Mouse (Mus musculus) neural tube, embryonic 13.5 days (tissue): Measurements from ENCODE around the gene Akr1b10. TPM values are rescaled to one million over a fixed set of nuclear protein-coding genes. Genes with fewer than 3 reads are reported as not detected.
"Not testable (repeated sequence)": the region's sequence is repeated elsewhere in the genome, so short reads cannot be mapped to it uniquely, and the experiment has no call there.

Experiments used
- ATAC-seq: fragments of 200-750 bp; cut with Nextera tagmentation; 2 replicates; pipeline ENCODE4 v1.8.0; 2017; ENCODE audit warnings: low read depth, mild to moderate bottlenecking, moderate TSS enrichment, moderate library complexity
- H3K27ac ChIP-seq: fragments of 300-500 bp; sonication (generic); replicated peaks from 2 replicates; pipeline ENCODE4 v1.5.1; 2015; ENCODE audit warnings: moderate library complexity, mild to moderate bottlenecking, inconsistent platforms
- H3K27me3 ChIP-seq: fragments of 300-500 bp; sonication (generic); 2 replicates; pipeline ENCODE4 v1.6.1; 2015; ENCODE audit warnings: mild to moderate bottlenecking, inconsistent platforms
- H3K36me3 ChIP-seq: fragments of 300-500 bp; sonication (generic); 2 replicates; pipeline ENCODE4 v1.6.1; 2015; ENCODE audit warnings: mild to moderate bottlenecking, inconsistent platforms
- H3K4me1 ChIP-seq: fragments of 300-500 bp; sonication (generic); replicated peaks from 2 replicates; pipeline ENCODE4 v1.6.1; 2015; ENCODE audit warnings: inconsistent platforms
- H3K4me2 ChIP-seq: fragments of 300-500 bp; sonication (generic); 2 replicates; pipeline ENCODE4 v1.6.1; 2015; ENCODE audit warnings: inconsistent platforms, mild to moderate bottlenecking, moderate library complexity
- H3K4me3 ChIP-seq: fragments of 300-500 bp; sonication (generic); 2 replicates; pipeline ENCODE4 v1.5.1; 2015; ENCODE audit warnings: mild to moderate bottlenecking, inconsistent platforms
- H3K9ac ChIP-seq: fragments of 300-500 bp; sonication (generic); 2 replicates; pipeline ENCODE4 v1.6.1; 2015; ENCODE audit warnings: moderate library complexity, mild to moderate bottlenecking, inconsistent platforms
- H3K9me3 ChIP-seq: fragments of 300-500 bp; sonication (generic); 2 replicates; pipeline ENCODE4 v1.6.1; 2016; ENCODE audit warnings: inconsistent platforms
- WGBS: fragments of 180-500 bp; shearing (Covaris S2); methylation state at CpG from one replicate; pipeline ENCODE4 v1.1.7; 2015; 5-methylcytosine and 5-hydroxymethylcytosine counted together
- polyA plus RNA-seq: library from polyadenylated mRNA; unstranded; fragments of >200 nt; fragmentation: Nextera tagmentation; extraction: Ambion mirVana; gene quantifications from 2 replicates; pipeline ENCODE4 v1.2.1, GENCODE M21; 2015

The Akr1b10 gene
- polyA plus RNA-seq: 9.1 and 10.9 TPM in 2 replicates

GRCm38 (mm10) chr6:34384110-34384661 lies at the start of gene Akr1b10:
Akr1b10 (plus strand) TSS chr6:34384218.
- H3K27me3 ChIP-seq: no peaks in the 10 kb centered on the region
- no peaks in the 10 kb centered on the region for H3K9me3 ChIP-seq
- ATAC-seq: peak; percentile 67; the same call in 1 of the 2 replicates
- H3K4me2 ChIP-seq: peak within 1 kb of the TSS; percentile 64
- WGBS: 4% methylated on average over 17 of the region's 17 CpGs
- H3K36me3 ChIP-seq: no peaks in the 10 kb centered on the region
- peaks cover 15% of the 10 kb centered on the region for H3K4me1 ChIP-seq
- H3K27ac ChIP-seq: no peak within 1 kb of the TSS
- H3K9ac ChIP-seq: peak within 1 kb of the TSS; percentile 64
- H3K4me3 ChIP-seq: peak within 1 kb of the TSS; percentile 43

GRCm38 (mm10) chr6:34334673-34335072 lies 49.3 kb upstream of the Akr1b10 start:
- no peak for ATAC-seq
- Histone ChIP-seq H3K27me3 (no peaks in the 10 kb centered on the region), H3K4me3 (no peak overlapping the region), H3K4me2 (no peak overlapping the region), H3K36me3 (no peaks in the 10 kb centered on the region), H3K9ac (no peak overlapping the region), H3K9me3 (no peaks in the 10 kb centered on the region), H3K27ac (no peak overlapping the region), H3K4me1 (no peaks in the 10 kb centered on the region)
- 88% methylated on average over 5 of the region's 5 CpGs for WGBS

GRCm38 (mm10) chr6:34337799-34338198 lies 46.2 kb upstream of the Akr1b10 start:
- no peak for ATAC-seq
- no peak overlapping the region for H3K9ac ChIP-seq
- no peaks in the 10 kb centered on the region for H3K9me3 ChIP-seq
- H3K36me3 ChIP-seq: no peaks in the 10 kb centered on the region
- no peak overlapping the region for H3K4me2 ChIP-seq
- no peaks in the 10 kb centered on the region for H3K4me1 ChIP-seq
- no peaks in the 10 kb centered on the region for H3K27me3 ChIP-seq
- H3K27ac ChIP-seq: no peak overlapping the region
- no peak overlapping the region for H3K4me3 ChIP-seq
- WGBS: 87% methylated on average over 2 of the region's 2 CpGs

- no peaks in the 10 kb centered on the region for H3K36me3 ChIP-seq
- 88% methylated on average over 4 of the region's 4 CpGs for WGBS
- ATAC-seq: no peak
These were observed 42.0 kb upstream of the Akr1b10 start for GRCm38 (mm10) chr6:34341991-34342390.

GRCm38 (mm10) chr6:34342476-34342875 lies 41.5 kb upstream of the Akr1b10 start:
- ATAC-seq: no peak
- no peaks in the 10 kb centered on the region for H3K9me3 ChIP-seq
- H3K4me2 ChIP-seq: no peak overlapping the region
- peaks cover 10% of the 10 kb centered on the region; the same call in 1 of the 2 replicates for H3K4me1 ChIP-seq
- no peaks in the 10 kb centered on the region for H3K36me3 ChIP-seq
- H3K27ac ChIP-seq: no peak overlapping the region
- WGBS: 90% methylated on average over 2 of the region's 2 CpGs
- H3K9ac ChIP-seq: no peak overlapping the region
- no peak overlapping the region for H3K4me3 ChIP-seq
- no peaks in the 10 kb centered on the region for H3K27me3 ChIP-seq

More at GRCm38 (mm10) chr6:34341991-34342390, 42.0 kb upstream of the Akr1b10 start:
- Histone ChIP-seq H3K4me2 (no peak overlapping the region), H3K9me3 (no peaks in the 10 kb centered on the region), H3K4me3 (no peak overlapping the region), H3K9ac (no peak overlapping the region), H3K27me3 (no peaks in the 10 kb centered on the region), H3K27ac (no peak overlapping the region), H3K4me1 (peaks cover 10% of the 10 kb centered on the region; the same call in 1 of the 2 replicates)

- Histone ChIP-seq H3K36me3 (no peaks in the 10 kb centered on the region), H3K9ac (no peak overlapping the region)
- no peak for ATAC-seq
These were observed 40.6 kb upstream of the Akr1b10 start for GRCm38 (mm10) chr6:34343426-34343825.

GRCm38 (mm10) chr6:34344135-34344850 lies 39.7 kb upstream of the Akr1b10 start:
- H3K27ac ChIP-seq: no peak overlapping the region
- peaks cover 10% of the 10 kb centered on the region; the same call in 1 of the 2 replicates for H3K4me1 ChIP-seq
- H3K9ac ChIP-seq: no peak overlapping the region
- no peak overlapping the region for H3K4me3 ChIP-seq
- no peaks in the 10 kb centered on the region for H3K36me3 ChIP-seq
- H3K27me3 ChIP-seq: no peaks in the 10 kb centered on the region
- H3K4me2 ChIP-seq: no peak overlapping the region
- no peaks in the 10 kb centered on the region for H3K9me3 ChIP-seq
- no peak for ATAC-seq
- WGBS: 47% methylated on average over 10 of the region's 10 CpGs

More at GRCm38 (mm10) chr6:34343426-34343825, 40.6 kb upstream of the Akr1b10 start:
- H3K4me3 ChIP-seq: no peak overlapping the region
- H3K4me2 ChIP-seq: no peak overlapping the region
- no peak overlapping the region for H3K27ac ChIP-seq
- no peaks in the 10 kb centered on the region for H3K27me3 ChIP-seq
- no peaks in the 10 kb centered on the region for H3K9me3 ChIP-seq
- H3K4me1 ChIP-seq: peaks cover 10% of the 10 kb centered on the region; the same call in 1 of the 2 replicates
- 87% methylated on average over 6 of the region's 6 CpGs for WGBS

- WGBS: 32% methylated on average over 9 of the region's 9 CpGs
- Histone ChIP-seq H3K9ac (no peak overlapping the region), H3K4me1 (peaks cover 10% of the 10 kb centered on the region; the same call in 1 of the 2 replicates), H3K36me3 (no peaks in the 10 kb centered on the region), H3K27me3 (no peaks in the 10 kb centered on the region), H3K27ac (no peak overlapping the region), H3K9me3 (no peaks in the 10 kb centered on the region), H3K4me3 (no peak overlapping the region), H3K4me2 (no peak overlapping the region)
- ATAC-seq: no peak
These were observed 39.1 kb upstream of the Akr1b10 start for GRCm38 (mm10) chr6:34344935-34345334.

- Histone ChIP-seq H3K27ac (no peak overlapping the region), H3K4me2 (peak overlapping the region; percentile 13; the same call in 1 of the 2 replicates)
These were observed 37.7 kb upstream of the Akr1b10 start for GRCm38 (mm10) chr6:34346096-34346898.

GRCm38 (mm10) chr6:34350037-34350699 lies 33.9 kb upstream of the Akr1b10 start:
- Histone ChIP-seq H3K9ac (no peak overlapping the region), H3K4me1 (peaks cover 16% of the 10 kb centered on the region), H3K27ac (no peak overlapping the region), H3K27me3 (no peaks in the 10 kb centered on the region), H3K4me2 (no peak overlapping the region), H3K36me3 (no peaks in the 10 kb centered on the region), H3K4me3 (no peak overlapping the region), H3K9me3 (no peaks in the 10 kb centered on the region)
- ATAC-seq: no peak
- WGBS: 86% methylated on average over 12 of the region's 12 CpGs

More at GRCm38 (mm10) chr6:34346096-34346898, 37.7 kb upstream of the Akr1b10 start:
- Histone ChIP-seq H3K27me3 (no peaks in the 10 kb centered on the region), H3K9ac (peak overlapping the region; percentile 45; the same call in 1 of the 2 replicates), H3K4me3 (no peak overlapping the region), H3K4me1 (peaks cover 10% of the 10 kb centered on the region; the same call in 1 of the 2 replicates), H3K9me3 (no peaks in the 10 kb centered on the region), H3K36me3 (no peaks in the 10 kb centered on the region)
- peak; percentile 89 for ATAC-seq
- 45% methylated on average over 14 of the region's 14 CpGs for WGBS

GRCm38 (mm10) chr6:34351481-34351880 lies 32.5 kb upstream of the Akr1b10 start:
- not testable (repeated sequence) for H3K36me3 ChIP-seq, ATAC-seq, H3K4me2 ChIP-seq, H3K4me1 ChIP-seq, H3K9me3 ChIP-seq, H3K4me3 ChIP-seq, H3K9ac ChIP-seq, H3K27me3 ChIP-seq, H3K27ac ChIP-seq
- 41% methylated on average over 10 of the region's 10 CpGs for WGBS
